In genomic region chr9:49504658-49505057, GRCm38 (mm10) we compare ENCODE assay signal across 17 mouse cellular contexts. TPM values are rescaled to one million over a fixed set of nuclear protein-coding genes. Genes with fewer than 3 reads are reported as not detected.
DNase-seq lines count a peak whose midpoint lies in the region; ATAC-seq and TF ChIP-seq lines count a peak whose summit lies in the region.
"Had no signal": no experiment of that assay in that cellular context is flagged by ENCODE, and none has a peak within 500 bp of the region (broad histone marks: within the 10 kb centered on the region; RNA-seq: fewer than 3 reads in every experiment).

No protein-coding gene starts in this region.

- no peak overlapping the region for H3K4me2 ChIP-seq in lung, postnatal 0 days (replicated peaks; ENCODE audit: low read depth, low read length)
- H3K4me2 ChIP-seq: embryonic facial prominence, embryonic 15.5 days; heart, embryonic 12.5 days; hindbrain, embryonic 15.5 days had no signal

- TF ChIP-seq EP300 in lung, postnatal 0 days (IDR thresholded peaks at IDR 0.05) = no peak

- no peaks in the 10 kb centered on the region for H3K9me3 ChIP-seq in lung, postnatal 0 days (ENCODE audit: low read length)
- H3K9me3 ChIP-seq: embryonic facial prominence, embryonic 15.5 days; heart, embryonic 12.5 days; hindbrain, embryonic 15.5 days had no signal

- H3K36me3 ChIP-seq in lung, postnatal 0 days (ENCODE audit: insufficient read depth, low read length) = no peaks in the 10 kb centered on the region

- no peak for TF ChIP-seq POLR2A in brain, embryonic 14.5 days (IDR thresholded peaks at IDR 0.05; ENCODE audit: borderline replicate concordance, extremely low read depth, insufficient read depth, insufficient read length, poor library complexity, severe bottlenecking)

- no peak overlapping the region for H3K9ac ChIP-seq in lung, postnatal 0 days (replicated peaks; ENCODE audit: low read depth)
- H3K9ac ChIP-seq: embryonic facial prominence, embryonic 15.5 days; heart, embryonic 12.5 days; hindbrain, embryonic 15.5 days had no signal

- ATAC-seq in lung, postnatal 0 days = no peak

- no peaks in the 10 kb centered on the region for H3K27me3 ChIP-seq in lung, postnatal 0 days (replicated peaks; ENCODE audit: insufficient read depth, low read length)
- H3K27me3 ChIP-seq: embryonic facial prominence, embryonic 15.5 days; heart, embryonic 12.5 days; hindbrain, embryonic 15.5 days had no signal

- DNase-seq in heart, adult 11 months = peak; percentile 4
- no peak for DNase-seq in heart, postnatal 4 days
- DNase-seq in lung, postnatal 0 days (ENCODE audit: low spot score) = peak; percentile 20
- DNase-seq in lung, postnatal 4 days = no peak
- DNase-seq in NIH3T3 (ENCODE audit: low read depth) = peak; percentile 17
- peak; percentile 47 for DNase-seq in brain, embryonic 14.5 days (ENCODE audit: low read depth)
- DNase-seq in gastrocnemius, postnatal 14 days = no peak
- DNase-seq: adrenal gland, postnatal 10 days; cerebellum, adult 18-20 months; cerebellum, adult 9-11 months; cerebellum, postnatal 36 days; gastrocnemius, postnatal 10 days; kidney, adult 11 months had no signal

- H3K4me1 ChIP-seq in lung, postnatal 0 days (ENCODE audit: insufficient read depth, low read depth, low read length) = no peaks in the 10 kb centered on the region
- H3K4me1 ChIP-seq: heart, embryonic 12.5 days; hindbrain, embryonic 15.5 days had no signal

- no peak overlapping the region for H3K27ac ChIP-seq in lung, postnatal 0 days (ENCODE audit: low read length)
- H3K27ac ChIP-seq: embryonic facial prominence, embryonic 15.5 days; hindbrain, embryonic 15.5 days had no signal

- 53% methylated on average over 5 of the region's 5 CpGs for WGBS in lung, postnatal 0 days

- no peak for TF ChIP-seq CTCF in lung, postnatal 0 days (IDR thresholded peaks at IDR 0.05)
- TF ChIP-seq CTCF in brain, embryonic 14.5 days (IDR thresholded peaks at IDR 0.05; ENCODE audit: borderline replicate concordance, extremely low read depth, insufficient read depth, insufficient read length) = no peak

- intact Hi-C loops in gastrocnemius, postnatal 14 days (cut with DNase I; ENCODE audit: low total_unique reads) = no loop called here

- no peak overlapping the region for H3K4me3 ChIP-seq in lung, postnatal 0 days (ENCODE audit: low read depth, low read length)
- H3K4me3 ChIP-seq: embryonic facial prominence, embryonic 15.5 days; erythroblast, embryonic 14.5 days; heart, embryonic 12.5 days; hindbrain, embryonic 15.5 days had no signal

RNA-seq across cellular contexts. Expression of gene Ttc12, which starts 18.6 kb away (rescaled TPM):
- 1 to 10 TPM; 7.0 to 7.9 TPM for total RNA-seq in heart, postnatal 4 days (2021)
- polyA plus RNA-seq in lung, postnatal 0 days (2015; fragmentation: Nextera tagmentation; extraction: Ambion mirVana) = 3.5 and 4.0 TPM in 2 replicates
- 1.2 and 2.5 TPM in 2 replicates for polyA plus RNA-seq in brain, embryonic 14.5 days (2012; rRNA removed)
- 1 to 10 TPM in 1 of 2 experiments, under 1 TPM in 1; 0.86 to 1.2 TPM for total RNA-seq in gastrocnemius, postnatal 14 days (2021)
- polyA plus RNA-seq: erythroblast, embryonic 14.5 days had no signal

Comparison
In these comparisons a context has a peak if more than half of its experiments do, and no peak if none do; other contexts are left out.
1. DNase-seq: peak in heart, adult 11 months (single experiment), lung, postnatal 0 days (single experiment), NIH3T3 (single experiment) and brain, embryonic 14.5 days (single experiment); none in heart, postnatal 4 days (single experiment), lung, postnatal 4 days (0 of 2) and gastrocnemius, postnatal 14 days (single experiment).